Comparison of ENCODE assay signal across 29 mouse cellular contexts in the genomic region with DNA sequence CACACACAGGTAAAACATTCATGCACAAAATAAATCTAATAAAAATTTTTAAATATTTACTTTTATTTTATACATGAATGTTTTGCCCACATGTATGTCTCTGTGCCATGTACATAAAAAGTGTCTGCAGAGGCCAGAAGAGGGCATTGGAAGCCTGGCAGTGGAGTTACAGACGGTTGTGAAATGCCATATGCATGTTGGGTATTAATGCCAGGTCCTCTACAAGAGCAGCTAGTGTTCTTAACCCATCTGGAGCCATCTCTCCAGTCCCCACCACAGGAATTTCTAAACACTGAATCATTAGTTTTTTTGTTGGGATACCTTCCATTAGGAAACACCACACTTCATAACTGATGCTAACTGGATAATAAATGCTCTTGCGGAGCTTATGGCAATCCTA. TPM values are rescaled to one million over a fixed set of nuclear protein-coding genes. Genes with fewer than 3 reads are reported as not detected.
DNase-seq lines count a peak whose midpoint lies in the region; ATAC-seq and TF ChIP-seq lines count a peak whose summit lies in the region.
"Had no signal": no experiment of that assay in that cellular context is flagged by ENCODE, and none has a peak within 500 bp of the region (broad histone marks: within the 10 kb centered on the region; RNA-seq: fewer than 3 reads in every experiment).

No protein-coding gene starts in this region.

- 0 out of 2 replicates have a peak, but pooled peaks have one; percentile 18 for TF ChIP-seq CTCF in kidney, adult 2 months (conservative IDR thresholded peaks at IDR 0.05; ENCODE audit: insufficient read depth, insufficient read length, low read depth, low read length)
- TF ChIP-seq CTCF in C2C12 (IDR thresholded peaks at IDR 0.05; ENCODE audit: control insufficient read depth, insufficient read depth, insufficient read length) (no peak), Patski (IDR thresholded peaks at IDR 0.05) (peak; percentile 35)

- no peak overlapping the region for H3K4me2 ChIP-seq in kidney, embryonic 15.5 days
- H3K4me2 ChIP-seq: embryonic facial prominence, embryonic 15.5 days; heart, embryonic 15.5 days; hindbrain, embryonic 14.5 days; limb, embryonic 15.5 days; neural tube, embryonic 12.5 days had no signal

- ATAC-seq in kidney, embryonic 15.5 days (replicated peaks; ENCODE audit: low FRiP score), result no peak
- ATAC-seq in Patski, result no peak
- ATAC-seq in megakaryocyte, adult 5-6 weeks (ENCODE audit: poor library complexity, severe bottlenecking), result no peak
- ATAC-seq: forebrain, embryonic 16.5 days; inflammation-experienced regulatory T-cells, adult 6 months had no signal

- 95% methylated on average over 2 of the region's 2 CpGs for WGBS in kidney, adult 2 months
- WGBS in kidney, embryonic 15.5 days, result 90% methylated on average over 2 of the region's 2 CpGs

- peaks cover 34% of the 10 kb centered on the region for H3K79me2 ChIP-seq in C2C12 (ENCODE audit: control insufficient read depth, insufficient read depth)

- H3K27ac ChIP-seq in kidney, adult 2 months (ENCODE audit: insufficient read depth, low read depth, low read length), result no peak overlapping the region
- no peak overlapping the region for H3K27ac ChIP-seq in kidney, embryonic 15.5 days
- H3K27ac ChIP-seq: embryonic facial prominence, embryonic 15.5 days; heart, embryonic 15.5 days; hindbrain, embryonic 14.5 days; left cerebral cortex, adult 2 months; limb, embryonic 15.5 days; neural tube, embryonic 12.5 days had no signal

- H3K4me3 ChIP-seq in kidney, adult 2 months (ENCODE audit: insufficient read depth, low read depth, low read length), result no peak overlapping the region
- no peak overlapping the region for H3K4me3 ChIP-seq in kidney, embryonic 15.5 days (replicated peaks)
- no peak overlapping the region for H3K4me3 ChIP-seq in C2C12 (ENCODE audit: insufficient read depth, poor library complexity, severe bottlenecking)
- H3K4me3 ChIP-seq: embryonic facial prominence, embryonic 15.5 days; heart, embryonic 15.5 days; left cerebral cortex, adult 2 months; limb, embryonic 15.5 days; megakaryocyte, embryonic 14.5 days; neural tube, embryonic 12.5 days had no signal

- no peak for TF ChIP-seq POLR2A in kidney, adult 2 months (IDR thresholded peaks at IDR 0.05; ENCODE audit: low read depth, low read length)

- no peak overlapping the region for H3ac ChIP-seq in C2C12 (ENCODE audit: control insufficient read depth, insufficient read length, low read depth)

- in situ Hi-C loops in Patski (cut with MboI; ENCODE audit: low pct_unique_long_range_greater_than_20kb), result no loop called here

- peaks cover 4% of the 10 kb centered on the region for H3K79me3 ChIP-seq in C2C12 (ENCODE audit: low read depth)

- no peaks in the 10 kb centered on the region for H3K27me3 ChIP-seq in kidney, adult 2 months (replicated peaks; ENCODE audit: control insufficient read depth, insufficient read depth, low read length)
- no peaks in the 10 kb centered on the region for H3K27me3 ChIP-seq in kidney, embryonic 15.5 days
- H3K27me3 ChIP-seq in C2C12 (ENCODE audit: control insufficient read depth, insufficient read depth, insufficient read length) (no peaks in the 10 kb centered on the region), Patski (no peaks in the 10 kb centered on the region)
- H3K27me3 ChIP-seq: embryonic facial prominence, embryonic 15.5 days; heart, embryonic 15.5 days; limb, embryonic 15.5 days; megakaryocyte, embryonic 14.5 days; neural tube, embryonic 12.5 days had no signal

- CTCF ChIA-PET in Patski (lab: Charles Lee), result interaction anchor here (1.1 kb wide), 2 partner anchors 9 to 54 kb away, joined by 3 to 4 read pairs; no protein-coding TSS in a partner anchor

- DNase-seq in kidney, adult 2 months, result no peak
- DNase-seq in 3134 (ENCODE audit: extremely low read depth, insufficient read length, low spot score) (peak; percentile 60), Patski (ENCODE audit: low read depth, low spot score) (no peak)
- no peak for DNase-seq in urinary bladder, postnatal 10 days (ENCODE audit: low spot score)
- no peak for DNase-seq in kidney, adult 8-10 months
- DNase-seq: cerebellum, adult 8-10 months; cerebellum, postnatal 36 days; gastrocnemius, postnatal 36 days; heart, postnatal 4 days; kidney, adult 18-20 months; layer of hippocampus, adult 9-11 months; left cerebral cortex, postnatal 4 days; lung, postnatal 14 days; midbrain, embryonic 14.5 days; right cerebral cortex, postnatal 25 days; spleen, adult 18-20 months; thymus, postnatal 14 days had no signal

- H3K9ac ChIP-seq in kidney, embryonic 15.5 days, result no peak overlapping the region
- H3K9ac ChIP-seq: embryonic facial prominence, embryonic 15.5 days; heart, embryonic 15.5 days; hindbrain, embryonic 14.5 days; limb, embryonic 15.5 days; neural tube, embryonic 12.5 days had no signal

- no peaks in the 10 kb centered on the region for H3K4me1 ChIP-seq in kidney, adult 2 months (ENCODE audit: control insufficient read depth, insufficient read depth, low read length)
- H3K4me1 ChIP-seq in kidney, embryonic 15.5 days, result 0 out of 2 replicates have a peak, but pooled peaks cover 7% of the 10 kb centered on the region
- H3K4me1 ChIP-seq: embryonic facial prominence, embryonic 15.5 days; limb, embryonic 15.5 days; neural tube, embryonic 12.5 days had no signal

- no peaks in the 10 kb centered on the region for H3K9me3 ChIP-seq in kidney, embryonic 15.5 days (replicated peaks)
- H3K9me3 ChIP-seq: embryonic facial prominence, embryonic 15.5 days; heart, embryonic 15.5 days; limb, embryonic 15.5 days; megakaryocyte, embryonic 14.5 days; neural tube, embryonic 12.5 days had no signal

- H3K36me3 ChIP-seq in kidney, adult 2 months (ENCODE audit: control insufficient read depth, insufficient read depth, low read length), result no peaks in the 10 kb centered on the region; the same call in 1 of the 2 replicates
- no peaks in the 10 kb centered on the region for H3K36me3 ChIP-seq in kidney, embryonic 15.5 days
- H3K36me3 ChIP-seq in C2C12 (ENCODE audit: control insufficient read depth, insufficient read depth), result peaks cover 24% of the 10 kb centered on the region
- H3K36me3 ChIP-seq: embryonic facial prominence, embryonic 15.5 days; heart, embryonic 15.5 days; limb, embryonic 15.5 days; neural tube, embryonic 12.5 days had no signal

- POLR2A ChIA-PET in Patski (lab: Charles Lee), result interaction anchor here (0.7 to 0.8 kb wide), 2 partner anchors 10 to 503 kb away, joined by 3 read pairs; no protein-coding TSS in a partner anchor

TF ChIP-seq in C2C12, 6 proteins besides CTCF, POLR2A, EP300 and RAD21:
- TF ChIP-seq MYOG (IDR thresholded peaks at IDR 0.05; ENCODE audit: control insufficient read depth, extremely low read depth, insufficient read length) (no peak), CEBPB (IDR thresholded peaks at IDR 0.05; ENCODE audit: low read depth) (peak; percentile 70), USF1 (IDR thresholded peaks at IDR 0.05; ENCODE audit: low read depth) (no peak), MYOD1 (IDR thresholded peaks at IDR 0.05; ENCODE audit: control insufficient read depth, insufficient read length, low read depth) (no peak), MAX (IDR thresholded peaks at IDR 0.05) (no peak)

RNA-seq across cellular contexts. Expression of gene Icam2, which starts 49.7 kb away (rescaled TPM):
- polyA plus RNA-seq in kidney, adult 2 months (2012; rRNA removed), result 35.0 and 38.1 TPM in 2 replicates
- polyA plus RNA-seq in kidney, embryonic 15.5 days (2015; fragmentation: Nextera tagmentation; extraction: Ambion mirVana), result 68.9 and 75.5 TPM in 2 replicates
- polyA plus RNA-seq in C2C12 (2012; fragmentation: generic; extraction: Trizol) (not detected), Patski (2021) (not detected)
- 24.5 and 28.2 TPM in 2 replicates for total RNA-seq in megakaryocyte, adult 5-6 weeks (2015)
- total RNA-seq in megakaryocyte, adult 5-6 weeks (2017), result 49.3 and 62.2 TPM in 2 replicates

RNA-seq across cellular contexts. Expression of gene Ern1, which starts 50.1 kb away (rescaled TPM):
- polyA plus RNA-seq in kidney, adult 2 months (2012; rRNA removed), result 12.6 and 15.1 TPM in 2 replicates
- 6.6 and 7.0 TPM in 2 replicates for polyA plus RNA-seq in kidney, embryonic 15.5 days (2015; fragmentation: Nextera tagmentation; extraction: Ambion mirVana)
- polyA plus RNA-seq in C2C12 (2012; fragmentation: generic; extraction: Trizol), result 6.0 TPM
- polyA plus RNA-seq in Patski (2021), result 12.4 TPM
- 37.9 and 43.1 TPM in 2 replicates for total RNA-seq in megakaryocyte, adult 5-6 weeks (2015)
- 28.8 and 35.0 TPM in 2 replicates for total RNA-seq in megakaryocyte, adult 5-6 weeks (2017)

Comparison
In these comparisons a context has a peak if more than half of its experiments do, and no peak if none do; other contexts are left out.
1. RNA of gene Icam2, which starts 49.7 kb away (polyA plus RNA-seq): 68.9 to 75.5 TPM in kidney, embryonic 15.5 days and 35.0 to 38.1 TPM in kidney, adult 2 months; not detected in Patski (single experiment) and not detected in C2C12 (single experiment); every median in the first group is over 10 times any median in the second.